Mouse (Mus musculus) olfactory bulb, adult 2 months (tissue): ENCODE results near the gene Kcnh7.

Experiments
- CTCF ChIP-seq: fragments of 200-500 bp; IDR thresholded peaks from 2 replicates; pipeline ENCODE4 v1.5.1; 2012; ENCODE audit warnings: low read depth, mild to moderate bottlenecking, low read length, moderate library complexity; ENCODE audit not compliant: insufficient read depth
- POLR2A ChIP-seq: fragments of 200-500 bp; IDR thresholded peaks from 2 replicates; pipeline ENCODE4 v1.6.1; 2012; ENCODE audit warnings: mild to moderate bottlenecking, low read depth, low read length, moderate library complexity; ENCODE audit not compliant: insufficient read depth

DNA sequence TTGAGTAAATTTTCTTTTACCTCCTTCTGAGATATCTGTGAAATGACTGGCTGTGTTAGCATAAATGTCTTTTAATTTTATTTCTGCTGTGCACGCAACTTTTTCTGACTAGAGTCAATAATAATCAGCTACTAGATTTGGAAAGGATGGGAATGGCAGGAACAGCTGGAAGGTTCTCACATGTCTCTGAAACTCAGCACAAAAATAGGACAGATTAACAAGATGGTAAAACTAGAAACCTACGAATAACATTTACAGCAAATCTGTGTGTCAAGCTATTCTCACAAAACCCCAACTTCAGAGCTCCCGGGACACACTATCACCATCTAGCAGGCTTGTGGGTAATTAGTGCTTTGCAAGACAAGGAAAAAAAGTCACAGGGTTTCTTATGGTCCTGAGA, 134.2 kb downstream of the Kcnh7 start:
- TF ChIP-seq POLR2A: no peak
- no peak for TF ChIP-seq CTCF
